Mouse (Mus musculus): Measurements from ENCODE around the gene Aig1.

The Aig1 gene

GRCm38 (mm10) chr10:13774910-13775309, 93.9 kb downstream of the Aig1 start:
- no peak for DNase-seq

- DNase-seq, result no peak
Observed at GRCm38 (mm10) chr10:13770720-13771119, 98.1 kb downstream of the Aig1 start.

- no peak for DNase-seq
Observed at GRCm38 (mm10) chr10:13769789-13770188, 99.0 kb downstream of the Aig1 start.

GRCm38 (mm10) chr10:13768866-13769265, 99.9 kb downstream of the Aig1 start:
- no peak for DNase-seq

GRCm38 (mm10) chr10:13767076-13767475, 101.7 kb downstream of the Aig1 start:
- no peak for DNase-seq

- DNase-seq, result no peak
Observed at GRCm38 (mm10) chr10:13763151-13763550, 105.6 kb downstream of the Aig1 start.

- no peak for DNase-seq
Observed at GRCm38 (mm10) chr10:13754712-13755111, 114.1 kb downstream of the Aig1 start.

GRCm38 (mm10) chr10:13753777-13754176, 115.0 kb downstream of the Aig1 start:
- DNase-seq, result no peak

- DNase-seq, result peak; percentile 46
Observed at GRCm38 (mm10) chr10:13739494-13740140, 129.2 kb downstream of the Aig1 start.

- no peak for DNase-seq
Observed at GRCm38 (mm10) chr10:13730039-13730748, 138.6 kb downstream of the Aig1 start.

- DNase-seq, result peak; percentile 79
Observed at GRCm38 (mm10) chr10:13727676-13728075, 141.1 kb downstream of the Aig1 start.

GRCm38 (mm10) chr10:13726206-13726605, 142.6 kb downstream of the Aig1 start:
- DNase-seq, result no peak

GRCm38 (mm10) chr10:13725276-13725675, 143.5 kb downstream of the Aig1 start:
- no peak for DNase-seq

- no peak for DNase-seq
Observed at GRCm38 (mm10) chr10:13716132-13716531, 152.6 kb downstream of the Aig1 start.

GRCm38 (mm10) chr10:13715584-13715983, 153.2 kb downstream of the Aig1 start:
- no peak for DNase-seq

GRCm38 (mm10) chr10:13714920-13715293, 153.9 kb downstream of the Aig1 start:
- DNase-seq, result no peak

GRCm38 (mm10) chr10:13714199-13714919, 154.4 kb downstream of the Aig1 start:
- DNase-seq, result no peak

GRCm38 (mm10) chr10:13713711-13714110, 155.1 kb downstream of the Aig1 start:
- no peak for DNase-seq

- DNase-seq, result no peak
Observed at GRCm38 (mm10) chr10:13713116-13713515, 155.7 kb downstream of the Aig1 start.

- DNase-seq, result no peak
Observed at GRCm38 (mm10) chr10:13711281-13711829, 157.4 kb downstream of the Aig1 start.

GRCm38 (mm10) chr10:13705771-13706170, 163.0 kb downstream of the Aig1 start:
- DNase-seq, result no peak

GRCm38 (mm10) chr10:13702688-13703087, 166.1 kb downstream of the Aig1 start:
- no peak for DNase-seq

- DNase-seq, result no peak
Observed at GRCm38 (mm10) chr10:13702043-13702442, 166.7 kb downstream of the Aig1 start.

GRCm38 (mm10) chr10:13696326-13696725, 172.5 kb downstream of the Aig1 start:
- DNase-seq, result no peak
